Comparison of ENCODE assay signal across 27 mouse cellular contexts in the genomic region with DNA sequence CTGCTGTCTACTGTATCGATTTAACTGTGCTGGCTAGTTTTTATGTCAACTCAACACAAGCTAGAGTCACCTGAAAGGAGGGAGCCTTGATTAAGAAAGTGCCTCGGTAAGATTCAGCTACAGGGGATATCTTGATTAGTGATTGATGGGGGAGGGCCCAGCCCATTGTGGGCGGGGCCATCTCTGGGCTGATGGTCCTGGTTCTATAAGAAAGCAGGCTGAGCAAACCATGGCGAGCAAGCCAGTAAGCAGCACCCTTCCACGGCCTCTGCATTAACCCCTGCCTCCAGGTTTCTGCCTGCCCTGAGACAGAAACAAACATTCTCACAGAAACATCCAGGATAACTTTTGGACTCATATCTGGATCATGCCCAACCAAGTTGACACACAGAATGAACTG. TPM values are rescaled to one million over a fixed set of nuclear protein-coding genes. Genes with fewer than 3 reads are reported as not detected.
DNase-seq lines count a peak whose midpoint lies in the region; ATAC-seq and TF ChIP-seq lines count a peak whose summit lies in the region.
"Had no signal": no experiment of that assay in that cellular context is flagged by ENCODE, and none has a peak within 500 bp of the region (broad histone marks: within the 10 kb centered on the region; RNA-seq: fewer than 3 reads in every experiment).

No protein-coding gene starts in this region.

- no peak overlapping the region for H3K4me3 ChIP-seq in midbrain, embryonic 11.5 days (ENCODE audit: low read depth, low read length)
- no peak overlapping the region for H3K4me3 ChIP-seq in midbrain, embryonic 10.5 days
- no peak overlapping the region for H3K4me3 ChIP-seq in ES-Bruce4 (ENCODE audit: low read depth, low read length)
- no peak overlapping the region for H3K4me3 ChIP-seq in ES-E14 (ENCODE audit: insufficient read depth in 1 of 2, low read depth in 1 of 2, low read length in 2 of 2, poor library complexity in 1 of 2, severe bottlenecking in 1 of 2)
- H3K4me3 ChIP-seq: embryonic facial prominence, embryonic 10.5 days; embryonic facial prominence, embryonic 12.5 days; forebrain, embryonic 13.5 days; forebrain, embryonic 15.5 days had no signal

- 82% methylated on average over 5 of the region's 5 CpGs for WGBS in midbrain, embryonic 11.5 days
- WGBS in midbrain, embryonic 10.5 days = 82% methylated on average over 5 of the region's 5 CpGs

- peak; percentile 12 for DNase-seq in midbrain, embryonic 11.5 days (ENCODE audit: low spot score, missing footprints)
- DNase-seq in midbrain, embryonic 10.5 days (ENCODE audit: low spot score) = no peak
- DNase-seq in ES-E14 (ENCODE audit: low read depth, low spot score) = no peak
- DNase-seq in ZHBTc4 (ENCODE audit: low read depth, low spot score) = peak; percentile 84
- DNase-seq in heart, adult 9 months (ENCODE audit: low spot score in 2 of 2) = no peak
- DNase-seq in left cerebral cortex, adult 9 months (ENCODE audit: low spot score in 2 of 2) = no peak
- DNase-seq in embryo, embryonic 11 days = no peak
- DNase-seq: adrenal gland, adult 2 months; adrenal gland, postnatal 10 days; adrenal gland, postnatal 25 days; cerebellum, adult 11 months; cerebellum, adult 18-20 months; cerebellum, adult 8-10 months; cerebellum, adult 9-11 months; cerebellum, postnatal 14 days; cerebellum, postnatal 36 days; forebrain, postnatal 0 days had no signal

- TF ChIP-seq POLR2A in ES-Bruce4 (IDR thresholded peaks at IDR 0.05; ENCODE audit: insufficient read depth, low read length) = no peak

- in situ Hi-C loops in ES-E14 (cut with MboI; ENCODE audit: low sequenced_read_pairs in 2 of 2, unreplicated experiment in 2 of 2) = no loop called here

- no peak overlapping the region for H3K9ac ChIP-seq in midbrain, embryonic 11.5 days (ENCODE audit: low read length)
- H3K9ac ChIP-seq in ES-Bruce4 (ENCODE audit: low read depth, poor library complexity, severe bottlenecking) = no peak overlapping the region
- peak overlapping the region; percentile 73; the same call in 1 of the 2 replicates for H3K9ac ChIP-seq in ES-E14 (ENCODE audit: insufficient read depth, low read depth, low read length, poor library complexity, severe bottlenecking)
- H3K9ac ChIP-seq: embryonic facial prominence, embryonic 12.5 days; forebrain, embryonic 13.5 days; forebrain, embryonic 15.5 days; forebrain, postnatal 0 days had no signal

- no peak for TF ChIP-seq CTCF in ES-Bruce4 (IDR thresholded peaks at IDR 0.05; ENCODE audit: low read depth, low read length)

- H3K36me3 ChIP-seq in midbrain, embryonic 11.5 days (ENCODE audit: control insufficient read depth, insufficient read depth, low read length) = no peaks in the 10 kb centered on the region
- no peaks in the 10 kb centered on the region for H3K36me3 ChIP-seq in midbrain, embryonic 10.5 days
- H3K36me3 ChIP-seq in ES-Bruce4 (ENCODE audit: control insufficient read depth, insufficient read depth, low read length, poor library complexity, severe bottlenecking) (no peaks in the 10 kb centered on the region), ES-E14 (ENCODE audit: control insufficient read depth, insufficient read depth, low read length, poor library complexity, severe bottlenecking) (no peaks in the 10 kb centered on the region)
- H3K36me3 ChIP-seq: embryonic facial prominence, embryonic 10.5 days; embryonic facial prominence, embryonic 12.5 days; forebrain, embryonic 15.5 days had no signal

- H3K27ac ChIP-seq in midbrain, embryonic 11.5 days (ENCODE audit: low read depth, low read length) = no peak overlapping the region
- H3K27ac ChIP-seq in midbrain, embryonic 10.5 days (replicated peaks) = no peak overlapping the region
- H3K27ac ChIP-seq in ES-Bruce4 (ENCODE audit: insufficient read depth, low read length) (peak overlapping the region; percentile 87), ES-E14 (ENCODE audit: insufficient read depth, low read depth, low read length, poor library complexity, severe bottlenecking) (no peak overlapping the region)
- H3K27ac ChIP-seq: embryonic facial prominence, embryonic 10.5 days; embryonic facial prominence, embryonic 12.5 days; forebrain, embryonic 13.5 days; forebrain, embryonic 15.5 days had no signal

- no peak for ATAC-seq in midbrain, embryonic 11.5 days (ENCODE audit: low FRiP score)
- ATAC-seq: CD4-positive, CD25-positive, alpha-beta regulatory T cell, adult 4 months; forebrain, embryonic 13.5 days; forebrain, embryonic 15.5 days; forebrain, postnatal 0 days had no signal

- no peak overlapping the region for H3K4me2 ChIP-seq in midbrain, embryonic 11.5 days
- H3K4me2 ChIP-seq: embryonic facial prominence, embryonic 12.5 days; forebrain, embryonic 13.5 days; forebrain, embryonic 15.5 days had no signal

- H3K27me3 ChIP-seq in midbrain, embryonic 11.5 days (ENCODE audit: control insufficient read depth, insufficient read depth, low read length) = no peaks in the 10 kb centered on the region; the same call in 1 of the 2 replicates
- H3K27me3 ChIP-seq in midbrain, embryonic 10.5 days (ENCODE audit: low read depth, poor library complexity, severe bottlenecking) = 0 out of 2 replicates have a peak, but pooled peaks cover 4% of the 10 kb centered on the region
- no peaks in the 10 kb centered on the region for H3K27me3 ChIP-seq in ES-Bruce4 (ENCODE audit: control insufficient read depth, insufficient read depth, low read length, poor library complexity, severe bottlenecking)
- H3K27me3 ChIP-seq: embryonic facial prominence, embryonic 12.5 days; forebrain, embryonic 13.5 days; forebrain, embryonic 15.5 days had no signal

- H3K4me1 ChIP-seq in midbrain, embryonic 11.5 days (ENCODE audit: control insufficient read depth, insufficient read depth, low read length) = peaks cover 10% of the 10 kb centered on the region
- H3K4me1 ChIP-seq in midbrain, embryonic 10.5 days = peaks cover 31% of the 10 kb centered on the region
- H3K4me1 ChIP-seq in ES-Bruce4 (ENCODE audit: control insufficient read depth, insufficient read depth, low read length) (peaks cover 6% of the 10 kb centered on the region), ES-E14 (ENCODE audit: control insufficient read depth in 2 of 2, insufficient read depth in 2 of 2, low read length in 2 of 2, poor library complexity in 1 of 2) (peaks cover 24 to 25% of the 10 kb centered on the region in 2 experiments)
- H3K4me1 ChIP-seq: forebrain, embryonic 13.5 days; forebrain, embryonic 15.5 days had no signal

- TF ChIP-seq EP300 in ES-Bruce4 (IDR thresholded peaks at IDR 0.05; ENCODE audit: insufficient read depth, low read depth, low read length) = no peak

- no peaks in the 10 kb centered on the region for H3K9me3 ChIP-seq in midbrain, embryonic 11.5 days (ENCODE audit: control insufficient read depth, low read length)
- H3K9me3 ChIP-seq in midbrain, embryonic 10.5 days (replicated peaks) = no peaks in the 10 kb centered on the region
- H3K9me3 ChIP-seq in ES-Bruce4 (replicated peaks; ENCODE audit: control insufficient read depth, insufficient read depth, low read length, poor library complexity, severe bottlenecking) (no peaks in the 10 kb centered on the region), ES-E14 (ENCODE audit: control insufficient read depth, insufficient read depth, low read depth, low read length) (no peaks in the 10 kb centered on the region)
- H3K9me3 ChIP-seq: embryonic facial prominence, embryonic 10.5 days; embryonic facial prominence, embryonic 12.5 days; forebrain, embryonic 13.5 days; forebrain, embryonic 15.5 days had no signal

TF ChIP-seq in ES-E14, 5 proteins besides CTCF, POLR2A, EP300 and RAD21:
- TF ChIP-seq CHD2 (IDR thresholded peaks at IDR 0.05; ENCODE audit: low read depth, low read length) = no peak
- TF ChIP-seq HCFC1 (IDR thresholded peaks at IDR 0.05; ENCODE audit: borderline replicate concordance, insufficient read depth, low read length) = no peak
- no peak for TF ChIP-seq MAFK (IDR thresholded peaks at IDR 0.05; ENCODE audit: insufficient read depth, low read depth, low read length)
- TF ChIP-seq ZC3H11A (IDR thresholded peaks at IDR 0.05; ENCODE audit: borderline replicate concordance, low read depth, low read length) = no peak
- TF ChIP-seq ZNF384 (IDR thresholded peaks at IDR 0.05; ENCODE audit: low read depth, low read length) = no peak

RNA-seq across cellular contexts. Expression of a gene that starts 1.5 kb away (rescaled TPM):
- polyA plus RNA-seq in midbrain, embryonic 11.5 days (2014; fragmentation: Nextera tagmentation; extraction: Ambion mirVana) = not detected in 2 replicates
- polyA plus RNA-seq in midbrain, embryonic 10.5 days (2016; fragmentation: Nextera tagmentation; extraction: Ambion mirVana) = not detected in 2 replicates
- polyA plus RNA-seq in ES-Bruce4 (2011; ENCODE audit: insufficient read depth, insufficient read length, low read depth, missing spikeins) = 0.42 TPM in 1 of 2 replicates, not detected in the other
- total RNA-seq in ES-E14 (2012; rRNA removed) = 0.36 and 0.37 TPM in 2 replicates
- total RNA-seq: adrenal gland, adult 2 months; adrenal gland, postnatal 25 days; common myeloid progenitor, adult 5-6 weeks; forebrain, postnatal 0 days; MEL had no signal
- polyA plus RNA-seq: brain, embryonic 14.5 days; CD4-positive, CD25-positive, alpha-beta regulatory T cell, adult 4 months; embryonic facial prominence, embryonic 10.5 days; forebrain, embryonic 11.5 days; forebrain, embryonic 13.5 days; forebrain, embryonic 15.5 days; forebrain, postnatal 0 days had no signal

Comparison
In these comparisons a context has a peak if more than half of its experiments do, and no peak if none do; other contexts are left out.
1. DNase-seq: peak in midbrain, embryonic 11.5 days (single experiment) and ZHBTc4 (single experiment); none in midbrain, embryonic 10.5 days (single experiment), ES-E14 (single experiment), heart, adult 9 months (0 of 2), left cerebral cortex, adult 9 months (0 of 2) and embryo, embryonic 11 days (single experiment).